Mouse (Mus musculus): ENCODE results near the gene Ralgapa2. TPM values are rescaled to one million over a fixed set of nuclear protein-coding genes. Genes with fewer than 3 reads are reported as not detected.

Gene Ralgapa2
- total and polyA plus RNA-seq, 3 experiments, result 14.5 to 41.3 (median 36.7) TPM

DNA sequence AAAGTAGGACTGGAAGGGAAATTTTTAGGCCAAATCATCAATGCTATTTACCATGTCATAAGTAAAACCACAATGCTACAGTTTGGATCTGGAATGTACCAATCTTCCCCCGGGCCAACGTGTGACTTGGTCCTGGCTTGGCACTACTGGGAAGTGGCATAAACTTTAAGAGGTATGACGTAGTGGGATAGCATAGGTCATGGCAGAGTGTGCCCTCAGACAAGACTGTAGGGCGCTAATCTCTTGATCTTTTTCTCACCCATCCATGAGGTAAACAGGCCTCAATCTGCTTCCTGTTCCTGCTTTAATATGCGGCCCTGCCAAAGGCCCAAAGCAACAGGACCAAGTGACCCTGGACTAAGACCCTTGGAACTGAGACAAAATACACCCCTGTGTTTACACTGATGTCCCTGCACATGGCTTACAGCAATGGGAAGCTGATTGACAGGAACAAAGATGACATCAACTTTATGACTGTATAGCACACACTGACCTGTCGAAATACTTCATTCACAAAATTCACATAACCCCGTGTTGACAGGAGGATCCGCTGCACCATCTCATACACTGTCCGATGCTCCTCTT, 68.8 kb downstream of the Ralgapa2 start:
- Histone ChIP-seq H3K79me2 (replicated peaks; ENCODE audit: control insufficient read depth, insufficient read depth, low read length) (no peaks in the 10 kb centered on the region), H3K9ac (ENCODE audit: low read depth, low read length) (no peak overlapping the region), H3K36me3 (ENCODE audit: control insufficient read depth, insufficient read depth, low read length) (peaks cover 5% of the 10 kb centered on the region; the same call in 1 of the 2 replicates), H3K4me3 (no peak overlapping the region), H3K4me1 (ENCODE audit: control insufficient read depth, insufficient read depth, low read length) (no peaks in the 10 kb centered on the region), H3K27ac (no peak overlapping the region), H3K27me3 (ENCODE audit: control insufficient read depth, insufficient read depth, low read length) (no peaks in the 10 kb centered on the region)
- DNase-seq, result no peak
- no peak for TF ChIP-seq POLR2A (IDR thresholded peaks at IDR 0.05; ENCODE audit: insufficient read depth, low read depth, low read length)
- no peak for TF ChIP-seq CTCF (IDR thresholded peaks at IDR 0.05)
- WGBS, result 88% methylated on average over 9 of the region's 9 CpGs
- intact Hi-C loops (cut with DNase I), result no loop called here

DNA sequence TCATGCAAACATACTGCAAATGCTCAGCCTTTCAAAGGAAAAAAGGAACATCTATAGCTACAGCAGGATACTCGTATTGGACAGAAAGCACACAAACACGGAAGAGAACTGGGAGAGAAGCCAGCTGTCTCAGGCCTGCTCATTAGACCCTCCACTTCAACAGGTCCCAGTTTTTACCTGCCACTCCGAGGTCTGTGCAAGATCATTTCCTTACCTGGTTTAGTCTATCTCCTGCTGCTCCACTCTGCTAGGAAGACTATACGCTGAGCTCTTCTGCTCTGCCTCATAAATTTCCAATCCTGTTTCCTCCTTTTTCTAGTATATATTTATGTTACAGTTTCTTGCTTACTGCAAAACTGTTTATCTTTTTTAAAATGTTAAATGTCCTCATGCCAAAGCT, 70.4 kb downstream of the Ralgapa2 start:
- H3K79me2 ChIP-seq (replicated peaks; ENCODE audit: control insufficient read depth, insufficient read depth, low read length), result no peaks in the 10 kb centered on the region; the same call in 1 of the 2 replicates
- no peak for TF ChIP-seq CTCF (IDR thresholded peaks at IDR 0.05)
- TF ChIP-seq EP300 (IDR thresholded peaks at IDR 0.05; ENCODE audit: insufficient read depth, low read depth, low read length), result no peak
- no peak for TF ChIP-seq POLR2A (IDR thresholded peaks at IDR 0.05; ENCODE audit: insufficient read depth, low read depth, low read length)
- H3K36me3 ChIP-seq (ENCODE audit: control insufficient read depth, insufficient read depth, low read length), result peaks cover 5% of the 10 kb centered on the region; the same call in 1 of the 2 replicates
- H3K27ac ChIP-seq, result no peak overlapping the region
- H3K27me3 ChIP-seq (ENCODE audit: control insufficient read depth, insufficient read depth, low read length), result no peaks in the 10 kb centered on the region
- no peak for DNase-seq
- 56% methylated on average over 4 of the region's 4 CpGs for WGBS
- no peak overlapping the region for H3K4me3 ChIP-seq
- intact Hi-C loops (cut with DNase I), result no loop called here
- H3K9ac ChIP-seq (ENCODE audit: low read depth, low read length), result no peak overlapping the region
- H3K4me1 ChIP-seq (ENCODE audit: control insufficient read depth, insufficient read depth, low read length), result no peaks in the 10 kb centered on the region

DNA sequence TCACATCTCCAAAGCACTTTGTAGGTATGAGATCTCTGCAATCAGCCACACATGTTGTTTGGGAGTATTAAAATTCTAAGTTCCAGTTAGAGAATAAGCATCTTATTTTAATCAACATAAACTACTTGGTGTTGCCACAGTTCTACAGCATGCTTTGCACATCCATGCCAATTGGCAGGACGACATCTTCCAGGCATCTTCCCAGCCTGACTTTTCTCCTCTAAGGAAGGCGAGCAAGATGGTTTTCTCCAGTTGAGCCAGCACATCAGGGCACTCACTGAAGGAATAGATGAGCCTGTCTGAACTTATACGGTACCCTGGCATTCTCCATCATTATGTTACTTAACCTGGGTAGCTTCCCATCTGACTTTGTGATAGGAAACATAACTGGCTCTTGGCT, 83.4 kb downstream of the Ralgapa2 start:
- Histone ChIP-seq H3K27ac (no peak overlapping the region), H3K36me3 (ENCODE audit: control insufficient read depth, insufficient read depth, low read length) (peaks cover 24% of the 10 kb centered on the region), H3K27me3 (ENCODE audit: control insufficient read depth, insufficient read depth, low read length) (no peaks in the 10 kb centered on the region), H3K79me2 (replicated peaks; ENCODE audit: control insufficient read depth, insufficient read depth, low read length) (no peaks in the 10 kb centered on the region), H3K9ac (ENCODE audit: low read depth, low read length) (no peak overlapping the region), H3K4me1 (ENCODE audit: control insufficient read depth, insufficient read depth, low read length) (peaks cover 3% of the 10 kb centered on the region), H3K4me3 (no peak overlapping the region)
- intact Hi-C loops (cut with DNase I), result no loop called here
- TF ChIP-seq EP300 (IDR thresholded peaks at IDR 0.05; ENCODE audit: insufficient read depth, low read depth, low read length), result no peak
- no peak for TF ChIP-seq POLR2A (IDR thresholded peaks at IDR 0.05; ENCODE audit: insufficient read depth, low read depth, low read length)
- TF ChIP-seq CTCF (IDR thresholded peaks at IDR 0.05), result no peak
- WGBS, result 89% methylated on average over 3 of the region's 3 CpGs
- no peak for DNase-seq

DNA sequence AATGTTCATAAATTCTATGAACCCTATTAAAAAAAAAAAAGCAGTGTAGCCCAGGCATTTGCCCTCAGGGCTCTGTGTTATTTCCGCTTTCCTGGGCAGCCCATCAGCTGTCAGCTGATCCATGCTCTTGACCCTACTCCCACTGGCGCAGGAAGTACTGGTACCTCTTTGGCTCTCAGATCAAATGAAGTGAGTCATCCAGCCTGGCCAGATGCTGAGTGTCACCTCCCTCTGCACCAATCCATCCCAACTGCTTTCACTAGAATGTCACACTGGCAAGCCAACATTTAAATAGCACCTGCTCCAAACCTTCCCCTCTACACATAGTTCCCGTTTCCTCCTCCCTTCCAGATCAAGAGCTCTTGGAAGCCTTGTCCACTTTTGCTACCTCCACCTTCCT, 84.8 kb downstream of the Ralgapa2 start:
- peak in 1 of 2 experiments; percentile 46 for DNase-seq
- Histone ChIP-seq H3K27ac (no peak overlapping the region), H3K36me3 (ENCODE audit: control insufficient read depth, insufficient read depth, low read length) (peaks cover 26% of the 10 kb centered on the region), H3K9ac (ENCODE audit: low read depth, low read length) (no peak overlapping the region), H3K79me2 (replicated peaks; ENCODE audit: control insufficient read depth, insufficient read depth, low read length) (no peaks in the 10 kb centered on the region), H3K27me3 (ENCODE audit: control insufficient read depth, insufficient read depth, low read length) (no peaks in the 10 kb centered on the region), H3K4me3 (no peak overlapping the region), H3K4me1 (ENCODE audit: control insufficient read depth, insufficient read depth, low read length) (peaks cover 3% of the 10 kb centered on the region)
- TF ChIP-seq EP300 (IDR thresholded peaks at IDR 0.05; ENCODE audit: insufficient read depth, low read depth, low read length) (no peak), POLR2A (IDR thresholded peaks at IDR 0.05; ENCODE audit: insufficient read depth, low read depth, low read length) (no peak), CTCF (IDR thresholded peaks at IDR 0.05) (no peak)
- 63% methylated on average over 3 of the region's 3 CpGs for WGBS
- intact Hi-C loops (cut with DNase I), result no loop called here

DNA sequence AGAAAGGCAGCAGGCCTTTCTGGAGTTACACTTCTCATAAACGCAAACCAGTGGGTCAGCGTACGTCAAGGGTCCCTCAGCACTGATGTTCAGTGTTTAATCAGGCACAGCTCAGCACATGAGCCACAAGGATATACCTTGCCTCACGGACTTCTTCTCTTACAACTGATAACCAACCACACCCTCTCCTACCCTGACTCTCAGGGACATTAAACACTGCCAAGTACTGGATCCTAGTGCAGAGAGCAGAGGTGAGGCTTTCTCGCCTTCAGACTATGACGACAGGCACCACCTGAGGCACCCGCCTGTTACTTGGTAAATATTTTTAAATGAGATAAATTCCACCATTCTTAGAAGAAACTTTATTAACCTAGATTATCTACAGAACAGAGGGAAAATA, 85.8 kb downstream of the Ralgapa2 start:
- intact Hi-C loops (cut with DNase I), result no loop called here
- peaks cover 26% of the 10 kb centered on the region for H3K36me3 ChIP-seq (ENCODE audit: control insufficient read depth, insufficient read depth, low read length)
- DNase-seq, result no peak
- TF ChIP-seq CTCF (IDR thresholded peaks at IDR 0.05), result no peak
- TF ChIP-seq EP300 (IDR thresholded peaks at IDR 0.05; ENCODE audit: insufficient read depth, low read depth, low read length), result no peak
- TF ChIP-seq POLR2A (IDR thresholded peaks at IDR 0.05; ENCODE audit: insufficient read depth, low read depth, low read length), result no peak
- no peak overlapping the region for H3K27ac ChIP-seq
- WGBS, result 88% methylated on average over 7 of the region's 7 CpGs
- H3K4me3 ChIP-seq, result no peak overlapping the region
- H3K79me2 ChIP-seq (replicated peaks; ENCODE audit: control insufficient read depth, insufficient read depth, low read length), result no peaks in the 10 kb centered on the region
- no peak overlapping the region for H3K9ac ChIP-seq (ENCODE audit: low read depth, low read length)
- H3K4me1 ChIP-seq (ENCODE audit: control insufficient read depth, insufficient read depth, low read length), result peaks cover 3% of the 10 kb centered on the region
- H3K27me3 ChIP-seq (ENCODE audit: control insufficient read depth, insufficient read depth, low read length), result no peaks in the 10 kb centered on the region

DNA sequence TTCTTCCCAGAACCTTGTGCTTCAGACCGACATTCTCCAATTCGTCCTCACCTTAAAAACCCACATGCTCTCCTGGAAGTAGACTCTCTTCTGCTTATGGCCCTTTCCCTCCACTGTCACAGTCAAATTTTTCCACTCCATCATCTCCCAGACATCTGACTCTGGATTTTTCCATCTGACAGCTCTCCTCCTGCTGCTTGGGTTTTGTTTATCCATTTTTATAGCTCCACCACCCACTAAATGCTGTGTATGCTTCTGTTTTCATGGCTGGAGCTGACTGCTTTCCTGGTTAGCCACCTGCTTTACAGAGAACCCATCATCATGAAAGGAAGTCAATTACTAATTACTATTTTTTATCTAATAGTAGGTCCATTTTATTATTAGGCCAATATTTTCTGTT, 86.9 kb downstream of the Ralgapa2 start:
- H3K36me3 ChIP-seq (ENCODE audit: control insufficient read depth, insufficient read depth, low read length), result peaks cover 26% of the 10 kb centered on the region
- H3K27me3 ChIP-seq (ENCODE audit: control insufficient read depth, insufficient read depth, low read length), result no peaks in the 10 kb centered on the region
- H3K27ac ChIP-seq, result no peak overlapping the region
- no peak for TF ChIP-seq POLR2A (IDR thresholded peaks at IDR 0.05; ENCODE audit: insufficient read depth, low read depth, low read length)
- no peak for TF ChIP-seq CTCF (IDR thresholded peaks at IDR 0.05)
- TF ChIP-seq EP300 (IDR thresholded peaks at IDR 0.05; ENCODE audit: insufficient read depth, low read depth, low read length), result no peak
- H3K4me1 ChIP-seq (ENCODE audit: control insufficient read depth, insufficient read depth, low read length), result peaks cover 3% of the 10 kb centered on the region
- WGBS, result 85% methylated on average over 2 of the region's 2 CpGs
- no peaks in the 10 kb centered on the region for H3K79me2 ChIP-seq (replicated peaks; ENCODE audit: control insufficient read depth, insufficient read depth, low read length)
- H3K9ac ChIP-seq (ENCODE audit: low read depth, low read length), result no peak overlapping the region
- intact Hi-C loops (cut with DNase I), result no loop called here
- no peak overlapping the region for H3K4me3 ChIP-seq
- no peak for DNase-seq
